ENCODE assay signal across 8 mouse cellular contexts in genomic region chr2:59484438-59484837, GRCm38 (mm10). TPM values are rescaled to one million over a fixed set of nuclear protein-coding genes. Genes with fewer than 3 reads are reported as not detected.
DNase-seq lines count a peak whose midpoint lies in the region; ATAC-seq and TF ChIP-seq lines count a peak whose summit lies in the region.

Gene Dapl1, plus strand, starts transcription at chr2:59484653.

- TF ChIP-seq CTCF in lung, adult 2 months (IDR thresholded peaks at IDR 0.05; ENCODE audit: insufficient read depth, low read length) = no peak

- no peak for TF ChIP-seq POLR2A in lung, adult 2 months (IDR thresholded peaks at IDR 0.05; ENCODE audit: borderline replicate concordance, extremely low read depth, low read depth, low read length)

- H3K36me3 ChIP-seq in lung, embryonic 16.5 days (ENCODE audit: control insufficient read depth, insufficient read depth, low read length) = no peaks in the 10 kb centered on the region
- no peaks in the 10 kb centered on the region for H3K36me3 ChIP-seq in embryonic facial prominence, embryonic 15.5 days

- H3K9me3 ChIP-seq in lung, embryonic 16.5 days (ENCODE audit: control insufficient read depth, low read length) = no peaks in the 10 kb centered on the region
- no peaks in the 10 kb centered on the region for H3K9me3 ChIP-seq in embryonic facial prominence, embryonic 15.5 days (replicated peaks)

- intact Hi-C loops in left cerebral cortex, postnatal 14 days (cut with DNase I) = no loop called here

- peak; percentile 23; the same call in 1 of the 2 replicates for ATAC-seq in lung, embryonic 16.5 days (ENCODE audit: low read depth)
- no peak for ATAC-seq in embryonic facial prominence, embryonic 15.5 days (ENCODE audit: insufficient number of reproducible peaks, low FRiP score, low TSS enrichment, low read depth)

- 58% methylated on average over 9 of the region's 9 CpGs for WGBS in lung, embryonic 16.5 days
- WGBS in lung, adult 2 months = 73% methylated on average over 9 of the region's 9 CpGs
- 55% methylated on average over 9 of the region's 9 CpGs for WGBS in embryonic facial prominence, embryonic 15.5 days

- peak; percentile 31 for DNase-seq in adrenal gland, postnatal 14 days
- no peak for DNase-seq in adrenal gland, postnatal 4 days (ENCODE audit: low spot score in 2 of 2)
- no peak for DNase-seq in lung, adult 2 months
- DNase-seq in retina, embryonic 14.5 days (ENCODE audit: low spot score) = peak; percentile 91
- DNase-seq in layer of hippocampus, adult 9-10 months (ENCODE audit: low spot score) = no peak
- no peak for DNase-seq in left cerebral cortex, postnatal 14 days (ENCODE audit: low spot score in 2 of 2)

- H3K4me2 ChIP-seq in lung, embryonic 16.5 days (ENCODE audit: low read depth, low read length) = no peak within 1 kb of the TSS
- H3K4me2 ChIP-seq in embryonic facial prominence, embryonic 15.5 days (replicated peaks) = no peak within 1 kb of the TSS

- peak within 1 kb of the TSS; percentile 33 for H3K27ac ChIP-seq in lung, embryonic 16.5 days (ENCODE audit: low read length)
- H3K27ac ChIP-seq in embryonic facial prominence, embryonic 15.5 days (replicated peaks) = peak within 1 kb of the TSS; percentile 68

- H3K9ac ChIP-seq in lung, embryonic 16.5 days (ENCODE audit: low read length) = no peak within 1 kb of the TSS
- H3K9ac ChIP-seq in embryonic facial prominence, embryonic 15.5 days = no peak within 1 kb of the TSS

- H3K27me3 ChIP-seq in lung, embryonic 16.5 days (ENCODE audit: control insufficient read depth, insufficient read depth, low read depth, low read length) = no peaks in the 10 kb centered on the region
- no peaks in the 10 kb centered on the region for H3K27me3 ChIP-seq in embryonic facial prominence, embryonic 15.5 days

- H3K4me3 ChIP-seq in lung, embryonic 16.5 days (ENCODE audit: low read length) = no peak within 1 kb of the TSS
- H3K4me3 ChIP-seq in lung, adult 2 months (replicated peaks; ENCODE audit: extremely low read depth, low read depth, low read length) = no peak within 1 kb of the TSS
- no peak within 1 kb of the TSS for H3K4me3 ChIP-seq in embryonic facial prominence, embryonic 15.5 days (replicated peaks)

- peaks cover 8% of the 10 kb centered on the region; the same call in 1 of the 2 replicates for H3K4me1 ChIP-seq in lung, embryonic 16.5 days (replicated peaks; ENCODE audit: control insufficient read depth, insufficient read depth, low read length)
- H3K4me1 ChIP-seq in lung, adult 2 months (ENCODE audit: control insufficient read depth, insufficient read depth, low read length) = no peaks in the 10 kb centered on the region
- 0 out of 2 replicates have a peak, but pooled peaks cover 3% of the 10 kb centered on the region for H3K4me1 ChIP-seq in embryonic facial prominence, embryonic 15.5 days

RNA-seq across cellular contexts. Expression of gene Dapl1, which starts in this region (rescaled TPM):
- 8.9 TPM in 1 of 2 replicates, not detected in the other for total RNA-seq in adrenal gland, postnatal 14 days (2021)
- total RNA-seq in adrenal gland, postnatal 4 days (2021) = not detected
- polyA plus RNA-seq in lung, embryonic 16.5 days (2015; fragmentation: Nextera tagmentation; extraction: Ambion mirVana) = 5.3 and 5.4 TPM in 2 replicates
- polyA plus RNA-seq in lung, adult 2 months (2012; rRNA removed) = 0.25 and 2.7 TPM in 2 replicates
- polyA plus RNA-seq in embryonic facial prominence, embryonic 15.5 days (2015; fragmentation: Nextera tagmentation; extraction: Ambion mirVana) = 31.0 and 33.3 TPM in 2 replicates
- total RNA-seq in left cerebral cortex, postnatal 14 days (2021) = 1 to 10 TPM in 1 of 2 experiments, under 1 TPM in 1; 0.87 to 1.8 TPM

Comparison
In these comparisons a context has a peak if more than half of its experiments do, and no peak if none do; other contexts are left out.
1. DNase-seq: peak in adrenal gland, postnatal 14 days (single experiment) and retina, embryonic 14.5 days (single experiment); none in adrenal gland, postnatal 4 days (0 of 2), lung, adult 2 months (single experiment), layer of hippocampus, adult 9-10 months (single experiment) and left cerebral cortex, postnatal 14 days (0 of 2).